Mouse (Mus musculus): Measurements from ENCODE around the gene Il15ra. TPM values are rescaled to one million over a fixed set of nuclear protein-coding genes. Genes with fewer than 3 reads are reported as not detected.

Il15ra gene
- total RNA-seq, 2 experiments from 2014 or later: 6.1 to 8.2 TPM

GRCm38 (mm10) chr2:11777091-11778068, 72.3 kb downstream of the Il15ra start, which contains the start of the genes Fbh1 and Ankrd16:
TSS of gene Fbh1 (minus strand) at chr2:11777582.
TSS of gene Ankrd16 (plus strand) at chr2:11777876.
- DNase-seq (ENCODE audit: low spot score in 2 of 2): peak; percentile 100

GRCm38 (mm10) chr2:11778087-11778823, 73.2 kb downstream of the Il15ra start:
- DNase-seq (ENCODE audit: low spot score in 2 of 2): peak; percentile 75 to 89

Other genes with a start within 250 kb of the Il15ra start
- gene Pfkfb3, start 151.2 kb upstream of the Il15ra start, total RNA-seq (2021): 10 to 100 TPM; 40.0 to 41.4 TPM
- 10 to 100 TPM; 70.9 to 93.0 TPM for gene Rbm17, start 101.1 kb upstream of the Il15ra start, total RNA-seq (2021)
- gene Gm17490, start 79.0 kb upstream of the Il15ra start, total RNA-seq (2021): not detected
- under 1 TPM; 0.07 to 0.08 TPM for gene Il2ra, start 62.5 kb upstream of the Il15ra start, total RNA-seq (2021)
- gene Fbh1, start 72.3 kb downstream of the Il15ra start, total RNA-seq (2021): 10 to 100 TPM; 78.6 to 83.4 TPM
- 10 to 100 TPM; 45.5 to 50.0 TPM for gene Ankrd16, start 72.6 kb downstream of the Il15ra start, total RNA-seq (2021)